7 mouse cellular contexts compared by ENCODE assay signal in the genomic region with DNA sequence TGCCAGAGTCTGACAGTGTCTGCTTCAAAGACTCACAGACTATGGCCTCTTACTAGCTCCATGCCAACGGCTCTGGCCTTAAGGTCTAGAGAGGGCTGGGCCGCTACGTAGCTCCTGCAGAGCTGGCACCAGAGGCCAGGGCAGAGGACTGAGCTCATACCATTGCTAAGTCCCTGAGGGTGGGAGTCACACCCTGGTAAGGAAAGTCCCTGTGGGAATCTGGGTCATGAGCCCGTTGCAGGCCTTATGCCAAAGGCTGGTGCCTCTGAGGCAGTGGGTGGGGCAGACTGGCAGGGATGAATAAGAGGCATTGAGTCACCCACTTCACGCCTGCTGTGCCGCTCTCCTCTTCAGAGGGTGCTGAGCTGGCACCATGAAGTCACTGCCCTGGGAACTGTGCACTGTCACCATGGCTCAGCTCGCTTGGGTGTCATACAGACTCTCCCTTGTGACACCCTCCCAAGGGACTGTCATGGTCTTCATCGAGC. TPM values are rescaled to one million over a fixed set of nuclear protein-coding genes. Genes with fewer than 3 reads are reported as not detected.
DNase-seq lines count a peak whose midpoint lies in the region; ATAC-seq lines count a peak whose summit lies in the region.

No protein-coding gene starts in this region.

- peaks cover 88% of the 10 kb centered on the region for H3K36me3 ChIP-seq in megakaryocyte, embryonic 14.5 days (replicated peaks; ENCODE audit: low read length)
- H3K36me3 ChIP-seq in hindbrain, embryonic 16.5 days (ENCODE audit: control insufficient read depth, insufficient read depth, low read length): peaks cover 15% of the 10 kb centered on the region
- peaks cover 59% of the 10 kb centered on the region for H3K36me3 ChIP-seq in kidney, embryonic 15.5 days

- WGBS in hindbrain, embryonic 16.5 days: 78% methylated on average over 8 of the region's 8 CpGs
- WGBS in kidney, embryonic 15.5 days: 95% methylated on average over 8 of the region's 8 CpGs

- H3K27ac ChIP-seq in hindbrain, embryonic 16.5 days (ENCODE audit: low read depth, low read length): peak overlapping the region; percentile 34; the same call in 1 of the 2 replicates
- no peak overlapping the region for H3K27ac ChIP-seq in kidney, embryonic 15.5 days

- H3K27me3 ChIP-seq in megakaryocyte, embryonic 14.5 days (replicated peaks): no peaks in the 10 kb centered on the region
- no peaks in the 10 kb centered on the region for H3K27me3 ChIP-seq in hindbrain, embryonic 16.5 days (replicated peaks; ENCODE audit: control insufficient read depth, insufficient read depth, low read length)
- H3K27me3 ChIP-seq in kidney, embryonic 15.5 days: no peaks in the 10 kb centered on the region

- H3K9me3 ChIP-seq in megakaryocyte, embryonic 14.5 days: peaks cover 4% of the 10 kb centered on the region; the same call in 1 of the 2 replicates
- no peaks in the 10 kb centered on the region for H3K9me3 ChIP-seq in hindbrain, embryonic 16.5 days (ENCODE audit: control insufficient read depth, low read length)
- peaks cover 4% of the 10 kb centered on the region; the same call in 1 of the 2 replicates for H3K9me3 ChIP-seq in kidney, embryonic 15.5 days (replicated peaks)

- ATAC-seq in megakaryocyte, adult 5-6 weeks (ENCODE audit: poor library complexity, severe bottlenecking): no peak
- peak; percentile 74 for ATAC-seq in hindbrain, embryonic 16.5 days
- no peak for ATAC-seq in kidney, embryonic 15.5 days (replicated peaks; ENCODE audit: low FRiP score)

- peak; percentile 87 for DNase-seq in adrenal gland, adult 8-10 months
- DNase-seq in lung, postnatal 4 days: peak; percentile 81 to 90
- DNase-seq in thymus, postnatal 36 days: no peak

- H3K4me1 ChIP-seq in megakaryocyte, embryonic 14.5 days: peaks cover 81% of the 10 kb centered on the region
- no peaks in the 10 kb centered on the region for H3K4me1 ChIP-seq in hindbrain, embryonic 16.5 days (ENCODE audit: control insufficient read depth, insufficient read depth, low read depth, low read length)
- H3K4me1 ChIP-seq in kidney, embryonic 15.5 days: peaks cover 3% of the 10 kb centered on the region; the same call in 1 of the 2 replicates

- no peak overlapping the region for H3K9ac ChIP-seq in hindbrain, embryonic 16.5 days (ENCODE audit: low read depth, low read length)
- H3K9ac ChIP-seq in kidney, embryonic 15.5 days: no peak overlapping the region

- H3K4me3 ChIP-seq in megakaryocyte, embryonic 14.5 days (replicated peaks): peak overlapping the region; percentile 85
- no peak overlapping the region for H3K4me3 ChIP-seq in hindbrain, embryonic 16.5 days (ENCODE audit: low read length)
- H3K4me3 ChIP-seq in kidney, embryonic 15.5 days (replicated peaks): no peak overlapping the region

- no peak overlapping the region for H3K4me2 ChIP-seq in hindbrain, embryonic 16.5 days (ENCODE audit: low read length)
- H3K4me2 ChIP-seq in kidney, embryonic 15.5 days: no peak overlapping the region

RNA-seq across cellular contexts. Expression of a gene that starts 12.3 kb away (rescaled TPM):
- 9.2 and 15.3 TPM in 2 replicates for polyA plus RNA-seq in megakaryocyte, embryonic 14.5 days (2012; ENCODE audit: insufficient read depth, low replicate concordance)
- 2.5 and 4.1 TPM in 2 replicates for total RNA-seq in megakaryocyte, adult 5-6 weeks (2015)
- 1.2 and 4.0 TPM in 2 replicates for total RNA-seq in megakaryocyte, adult 5-6 weeks (2017)
- total RNA-seq in adrenal gland, adult 8-10 months (2022): 1 to 10 TPM; 2.0 to 3.0 (median 2.3) TPM
- polyA plus RNA-seq in hindbrain, embryonic 16.5 days (2015; fragmentation: Nextera tagmentation; extraction: Ambion mirVana): 2.1 and 2.2 TPM in 2 replicates
- 9.8 and 13.3 TPM in 2 replicates for polyA plus RNA-seq in kidney, embryonic 15.5 days (2015; fragmentation: Nextera tagmentation; extraction: Ambion mirVana)

RNA-seq across cellular contexts. Expression of a gene that starts 30.2 kb away (rescaled TPM):
- 45.3 and 49.8 TPM in 2 replicates for polyA plus RNA-seq in megakaryocyte, embryonic 14.5 days (2012; ENCODE audit: insufficient read depth, low replicate concordance)
- total RNA-seq in megakaryocyte, adult 5-6 weeks (2015): 14.0 and 15.1 TPM in 2 replicates
- 12.8 and 15.5 TPM in 2 replicates for total RNA-seq in megakaryocyte, adult 5-6 weeks (2017)
- total RNA-seq in adrenal gland, adult 8-10 months (2022): 10 to 100 TPM; 17.0 to 19.4 (median 18.5) TPM
- 16.6 and 16.9 TPM in 2 replicates for polyA plus RNA-seq in hindbrain, embryonic 16.5 days (2015; fragmentation: Nextera tagmentation; extraction: Ambion mirVana)
- 19.8 and 20.3 TPM in 2 replicates for polyA plus RNA-seq in kidney, embryonic 15.5 days (2015; fragmentation: Nextera tagmentation; extraction: Ambion mirVana)

RNA-seq across cellular contexts. Expression of a gene that starts 35.6 kb away (rescaled TPM):
- 53.7 and 98.5 TPM in 2 replicates for polyA plus RNA-seq in megakaryocyte, embryonic 14.5 days (2012; ENCODE audit: insufficient read depth, low replicate concordance)
- 15.0 and 29.5 TPM in 2 replicates for total RNA-seq in megakaryocyte, adult 5-6 weeks (2015)
- 9.3 and 12.2 TPM in 2 replicates for total RNA-seq in megakaryocyte, adult 5-6 weeks (2017)
- 10 to 100 TPM; 17.9 to 39.5 (median 29.0) TPM for total RNA-seq in adrenal gland, adult 8-10 months (2022)
- polyA plus RNA-seq in hindbrain, embryonic 16.5 days (2015; fragmentation: Nextera tagmentation; extraction: Ambion mirVana): 3.6 and 3.7 TPM in 2 replicates
- 2.5 and 3.8 TPM in 2 replicates for polyA plus RNA-seq in kidney, embryonic 15.5 days (2015; fragmentation: Nextera tagmentation; extraction: Ambion mirVana)

RNA-seq across cellular contexts. Expression of a gene that starts 39.8 kb away (rescaled TPM):
- polyA plus RNA-seq in megakaryocyte, embryonic 14.5 days (2012; ENCODE audit: insufficient read depth, low replicate concordance): 5.4 and 30.6 TPM in 2 replicates
- 2.7 and 3.7 TPM in 2 replicates for total RNA-seq in megakaryocyte, adult 5-6 weeks (2015)
- 32.6 and 40.2 TPM in 2 replicates for total RNA-seq in megakaryocyte, adult 5-6 weeks (2017)
- 10 to 100 TPM in 2 of 4 experiments, 1 to 10 TPM in 2; 6.1 to 15.6 (median 9.6) TPM for total RNA-seq in adrenal gland, adult 8-10 months (2022)
- 5.9 and 7.6 TPM in 2 replicates for polyA plus RNA-seq in hindbrain, embryonic 16.5 days (2015; fragmentation: Nextera tagmentation; extraction: Ambion mirVana)
- 7.4 and 7.8 TPM in 2 replicates for polyA plus RNA-seq in kidney, embryonic 15.5 days (2015; fragmentation: Nextera tagmentation; extraction: Ambion mirVana)

RNA-seq across cellular contexts. Expression of a gene that starts 58.1 kb away (rescaled TPM):
- 9.8 and 12.4 TPM in 2 replicates for polyA plus RNA-seq in megakaryocyte, embryonic 14.5 days (2012; ENCODE audit: insufficient read depth, low replicate concordance)
- total RNA-seq in megakaryocyte, adult 5-6 weeks (2015): 7.5 and 7.8 TPM in 2 replicates
- total RNA-seq in megakaryocyte, adult 5-6 weeks (2017): 7.2 and 7.9 TPM in 2 replicates
- total RNA-seq in adrenal gland, adult 8-10 months (2022): 10 to 100 TPM; 26.0 to 31.0 (median 27.3) TPM
- polyA plus RNA-seq in hindbrain, embryonic 16.5 days (2015; fragmentation: Nextera tagmentation; extraction: Ambion mirVana): 14.1 and 15.9 TPM in 2 replicates
- polyA plus RNA-seq in kidney, embryonic 15.5 days (2015; fragmentation: Nextera tagmentation; extraction: Ambion mirVana): 19.9 and 20.2 TPM in 2 replicates

Comparison
In these comparisons a context has a peak if more than half of its experiments do, and no peak if none do; other contexts are left out.
1. DNase-seq: peak in adrenal gland, adult 8-10 months (single experiment) and lung, postnatal 4 days (2 of 2); none in thymus, postnatal 36 days (0 of 2).
2. RNA of a gene that starts 35.6 kb away (polyA plus RNA-seq): 53.7 to 98.5 TPM in megakaryocyte, embryonic 14.5 days; 2.5 to 3.8 TPM in kidney, embryonic 15.5 days and 3.6 to 3.7 TPM in hindbrain, embryonic 16.5 days; every median in the first group is over 10 times any median in the second.